Mouse (Mus musculus) adrenal gland, postnatal 0 days (tissue): Measurements from ENCODE around the gene Wsb1. TPM values are rescaled to one million over a fixed set of nuclear protein-coding genes. Genes with fewer than 3 reads are reported as not detected.

Source experiments
- polyA plus RNA-seq: library from polyadenylated mRNA; unstranded; fragments of >200 nt; fragmentation: Nextera tagmentation; extraction: Ambion mirVana; gene quantifications from 2 replicates; pipeline ENCODE4 v1.2.1, GENCODE M21; 2015

Wsb1 gene
- polyA plus RNA-seq = 76.0 and 99.0 TPM in 2 replicates

DNA sequence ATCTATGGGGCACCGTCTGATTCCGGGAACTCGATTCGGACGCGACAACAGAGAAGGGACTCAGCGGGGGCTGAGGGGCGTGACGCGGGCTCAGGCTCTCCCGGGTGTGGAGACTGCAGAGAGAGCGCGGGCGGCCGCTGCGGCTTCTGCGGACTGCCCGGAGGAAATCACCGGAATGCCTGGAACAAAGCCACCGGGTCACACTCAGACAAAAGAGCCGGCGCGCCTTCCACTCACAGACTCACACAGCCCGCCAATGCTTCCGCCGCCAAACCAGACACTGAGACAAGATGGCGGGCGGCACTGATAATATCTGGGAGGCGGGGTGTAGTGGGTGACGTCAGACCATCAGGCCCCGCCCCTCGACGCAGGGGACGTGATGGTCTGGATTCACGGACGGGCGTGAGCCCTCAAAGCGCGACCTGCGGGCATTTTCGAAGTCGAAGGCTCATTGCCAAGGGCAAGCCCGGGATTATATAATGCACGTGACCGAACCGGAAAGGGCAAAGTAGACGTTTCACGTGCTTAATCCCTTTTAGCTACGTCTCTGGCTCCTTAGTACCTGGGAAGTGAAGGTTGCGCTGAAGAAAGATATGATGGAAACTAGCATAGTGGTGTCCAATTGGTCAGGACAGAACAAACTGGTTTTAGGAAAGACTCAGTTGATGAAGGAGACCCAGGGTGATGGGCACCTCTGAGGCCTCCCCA, at the start of gene Wsb1:
Gene Wsb1, minus strand, starts transcription at position 281 of the 708 bp plus-strand sequence.

GRCm38 (mm10) chr11:79296856-79297491, 42.5 kb upstream of the Wsb1 start, which contains the start of gene Gm9964:
Gm9964 (minus strand) TSS chr11:79296906.

Other genes with a start within 250 kb of the Wsb1 start
- gene Ksr1, start 108.3 kb downstream of the Wsb1 start, polyA plus RNA-seq = 1.5 and 1.8 TPM in 2 replicates
- not detected in 2 replicates for gene Gm9964, start 42.2 kb upstream of the Wsb1 start, polyA plus RNA-seq
- gene Nf1, start 85.0 kb upstream of the Wsb1 start, polyA plus RNA-seq = 4.1 and 5.4 TPM in 2 replicates
- gene Omg, start 249.4 kb upstream of the Wsb1 start, polyA plus RNA-seq = 7.9 and 12.6 TPM in 2 replicates